Mouse (Mus musculus): Measurements from ENCODE around the gene Myo1e.

- TF ChIP-seq CTCF (IDR thresholded peaks at IDR 0.05; ENCODE audit: low read depth, low read length) (no peak), POLR2A (IDR thresholded peaks at IDR 0.05; ENCODE audit: borderline replicate concordance, low read depth, low read length) (no peak)
Observed at GRCm38 (mm10) chr9:70366898-70367297, 159.7 kb downstream of the Myo1e start.

Data from bone marrow macrophage, adult 2 months (primary cell).